Mouse (Mus musculus) hindlimb bud, embryonic 11.5 days (tissue): ENCODE measurements around the gene Dap3.
"Not testable (repeated sequence)": the region's sequence is repeated elsewhere in the genome, so short reads cannot be mapped to it uniquely, and the experiment has no call there.

Experiments used
- DNase-seq: peaks from one replicate; pipeline ENCODE4 v3.0.0-alpha.2; 2012; ENCODE audit warnings: low read depth, low spot score; ENCODE audit errors: extremely low spot score

Gene Dap3

GRCm38 (mm10) chr3:88913511-88914383 is 37.2 kb downstream of the Dap3 start, which contains the start of gene Msto1:
Gene Msto1 (minus strand): TSS chr3:88913999.
- DNase-seq: peak; percentile 56

DNA sequence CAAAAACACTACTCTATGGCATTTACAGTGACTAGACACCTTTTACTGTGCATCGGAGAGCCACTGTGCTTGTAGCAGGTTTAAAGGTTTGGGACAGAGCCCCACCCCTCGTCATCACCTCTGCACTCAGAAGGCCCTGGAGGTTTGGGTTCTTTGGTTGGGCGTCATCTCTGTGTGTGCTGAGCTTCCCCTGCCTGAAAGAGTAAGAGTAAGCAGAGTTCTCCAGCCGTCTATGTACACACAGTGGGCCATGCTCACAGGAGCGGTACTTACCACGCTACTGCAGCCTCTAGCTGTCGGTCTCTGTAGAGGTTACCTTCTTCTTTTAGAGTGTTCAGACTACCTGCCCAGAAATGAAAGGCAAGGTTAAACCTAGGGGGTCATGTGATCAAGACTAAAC is 38.4 kb downstream of the Dap3 start:
- no peak for DNase-seq

- no peak for DNase-seq
These were observed 44.4 kb downstream of the Dap3 start for GRCm38 (mm10) chr3:88906393-88907159.

- DNase-seq: no peak
These were observed 45.2 kb downstream of the Dap3 start for GRCm38 (mm10) chr3:88905741-88906140.

DNA sequence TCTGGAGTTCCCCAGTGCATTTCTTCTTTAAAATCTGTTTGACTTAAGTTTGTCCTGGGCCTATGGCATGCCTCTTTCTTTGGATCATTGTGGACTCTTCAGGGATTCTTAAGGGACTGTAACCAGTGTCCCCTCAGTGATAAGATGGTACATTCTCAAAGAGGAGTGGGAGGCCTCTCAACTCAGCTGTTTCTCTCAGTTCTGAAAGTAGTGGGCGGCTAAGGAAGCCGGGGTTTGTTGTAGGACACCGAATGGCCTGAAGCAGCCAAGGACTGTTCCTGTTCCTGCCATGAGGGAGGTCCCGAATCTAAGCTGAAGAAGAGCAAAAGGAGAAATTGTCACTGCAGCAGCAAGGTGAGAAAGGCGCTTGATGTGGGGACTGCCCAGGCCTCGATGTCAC is 45.8 kb downstream of the Dap3 start:
- DNase-seq: no peak

DNA sequence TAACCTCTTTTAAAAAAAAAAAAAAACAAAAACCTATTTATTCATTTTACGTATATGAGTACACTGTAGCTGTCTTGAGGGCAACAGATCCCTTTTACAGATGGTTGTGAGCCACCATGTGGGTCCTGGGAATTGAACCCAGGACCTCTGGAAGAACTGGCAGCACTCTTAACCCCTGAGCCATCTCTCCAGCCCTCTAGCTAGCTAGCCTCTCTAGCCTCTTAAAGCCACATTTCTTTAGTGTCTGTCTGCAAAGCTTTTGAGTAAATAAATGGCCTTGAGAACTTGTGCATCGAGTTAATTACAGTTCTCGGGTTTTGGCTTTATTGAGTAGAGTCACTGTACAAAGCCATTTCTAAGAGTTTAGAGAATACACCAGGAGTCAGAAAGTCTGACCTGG is 46.2 kb downstream of the Dap3 start:
- no peak for DNase-seq

- DNase-seq: not testable (repeated sequence)
These were observed 58.0 kb downstream of the Dap3 start for GRCm38 (mm10) chr3:88893011-88893410.

DNA sequence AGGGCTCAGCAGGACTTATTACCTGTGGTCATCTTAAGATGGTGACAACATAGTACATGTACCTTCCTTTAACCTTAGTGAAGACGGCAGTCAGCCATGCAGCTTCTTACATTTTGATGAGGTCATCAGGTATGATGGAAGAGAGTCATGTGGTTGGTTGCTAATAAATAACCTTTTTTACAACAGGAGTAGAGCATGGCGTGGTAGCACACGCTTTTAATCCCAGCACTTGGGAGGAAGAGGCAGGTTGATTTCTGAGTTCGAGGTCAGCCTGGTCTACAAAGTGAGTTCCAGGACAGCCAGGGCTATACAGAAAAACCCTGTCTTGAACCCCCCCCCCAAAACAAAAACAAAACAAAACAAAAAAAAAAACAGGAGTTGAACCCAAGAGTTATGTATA is 68.4 kb downstream of the Dap3 start:
- not testable (repeated sequence) for DNase-seq
